Mouse (Mus musculus) cerebellum, adult 2 months (tissue): ENCODE measurements around the gene Hdhd5. TPM values are rescaled to one million over a fixed set of nuclear protein-coding genes. Genes with fewer than 3 reads are reported as not detected.

Experiments
- DNase-seq, 2 experiments: peaks; one replicate each; pipeline ENCODE4 v3.0.0; 2021
- H3K27ac ChIP-seq: fragments of 200-500 bp; 2 replicates; pipeline ENCODE4 v1.5.1; 2012; ENCODE audit warnings: low read length, control low read depth, inconsistent platforms; ENCODE audit not compliant: insufficient read depth
- H3K27me3 ChIP-seq: fragments of 200-500 bp; 2 replicates; pipeline ENCODE4 v1.6.1; 2012; ENCODE audit warnings: inconsistent platforms, mild to moderate bottlenecking, low read length, moderate library complexity; ENCODE audit not compliant: control insufficient read depth, insufficient read depth
- H3K4me1 ChIP-seq: fragments of 200-500 bp; 2 replicates; pipeline ENCODE4 v1.6.1; 2011; ENCODE audit warnings: low read length; ENCODE audit not compliant: control insufficient read depth, insufficient read depth
- H3K4me3 ChIP-seq: fragments of 200-500 bp; replicated peaks from 2 replicates; pipeline ENCODE3; 2011; ENCODE audit warnings: mild to moderate bottlenecking, low read depth, low read length, control low read depth; ENCODE audit not compliant: insufficient read depth
- CTCF ChIP-seq: fragments of 200-500 bp; IDR thresholded peaks from 2 replicates; pipeline ENCODE4 v1.5.1; 2011; ENCODE audit warnings: low read depth, mild to moderate bottlenecking, control low read depth, low read length, moderate library complexity, borderline replicate concordance; ENCODE audit not compliant: insufficient read depth
- POLR2A ChIP-seq: fragments of 200-500 bp; IDR thresholded peaks from 2 replicates; pipeline ENCODE4 v1.6.1; 2011; ENCODE audit warnings: low read length, control low read depth, borderline replicate concordance; ENCODE audit not compliant: insufficient read depth
- WGBS: fragments of 180-500 bp; shearing (Covaris S2); methylation state at CpG from one replicate; pipeline ENCODE4 v1.1.7; 2018; 5-methylcytosine and 5-hydroxymethylcytosine counted together
- polyA plus RNA-seq: library from polyadenylated mRNA; depleted of rRNA; stranded (reverse); fragments of >200 nt; gene quantifications from 2 replicates; pipeline ENCODE4 v1.2.3, GENCODE M21; 2012

Hdhd5 gene
- polyA plus RNA-seq, 1 experiment, result 45.7 TPM

DNA sequence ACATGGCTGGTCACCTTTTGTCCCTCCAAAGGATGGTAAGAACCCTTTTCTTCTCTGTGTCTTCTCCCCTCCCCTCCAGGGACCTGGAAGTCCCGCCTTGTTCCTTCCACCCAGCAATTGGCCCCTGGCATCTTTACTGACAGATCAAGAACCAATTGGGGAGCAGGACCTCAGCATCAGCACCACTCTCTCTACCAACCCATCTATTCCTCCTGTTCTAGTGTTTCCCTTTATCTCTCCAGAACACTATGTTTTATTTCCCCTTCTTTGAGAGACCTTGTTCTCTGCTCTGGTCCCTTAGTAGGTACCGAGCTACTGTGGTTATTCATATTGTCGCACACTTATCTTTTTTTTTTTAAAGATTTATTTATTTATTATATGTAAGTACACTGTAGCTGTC is 15.2 kb upstream of the Hdhd5 start:
- no peak for DNase-seq
- Histone ChIP-seq H3K4me1 (no peaks in the 10 kb centered on the region), H3K4me3 (no peak overlapping the region), H3K27me3 (no peaks in the 10 kb centered on the region; the same call in 1 of the 2 replicates), H3K27ac (no peak overlapping the region)
- 93% methylated on average over 3 of the region's 3 CpGs for WGBS
- no peak for TF ChIP-seq POLR2A
- TF ChIP-seq CTCF, result no peak

DNA sequence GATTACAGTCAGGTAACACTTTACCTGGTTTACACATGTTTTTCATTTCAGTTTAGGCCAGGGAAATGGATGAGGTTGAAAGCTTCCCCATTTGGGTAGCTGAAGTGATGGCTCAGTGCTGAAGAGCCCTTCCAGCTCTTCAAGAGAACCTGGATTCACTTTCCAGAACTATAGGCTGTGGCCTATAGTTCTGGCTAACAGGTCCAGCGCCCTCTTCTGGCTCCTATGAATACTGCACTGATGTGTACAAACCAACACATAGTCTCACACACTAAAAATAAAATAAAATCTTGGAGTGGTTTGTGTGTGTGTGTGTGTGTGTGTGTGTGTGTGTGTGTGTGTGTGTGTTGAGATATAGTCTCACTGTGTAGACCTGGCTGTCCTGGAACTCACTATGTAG is 10.9 kb upstream of the Hdhd5 start:
- 9% methylated on average over 1 of the region's 1 CpGs for WGBS
- no peaks in the 10 kb centered on the region; the same call in 1 of the 2 replicates for H3K27me3 ChIP-seq
- DNase-seq, result no peak
- no peak overlapping the region for H3K27ac ChIP-seq
- no peak overlapping the region for H3K4me3 ChIP-seq
- no peak for TF ChIP-seq POLR2A
- TF ChIP-seq CTCF, result no peak
- H3K4me1 ChIP-seq, result peaks cover 4% of the 10 kb centered on the region

DNA sequence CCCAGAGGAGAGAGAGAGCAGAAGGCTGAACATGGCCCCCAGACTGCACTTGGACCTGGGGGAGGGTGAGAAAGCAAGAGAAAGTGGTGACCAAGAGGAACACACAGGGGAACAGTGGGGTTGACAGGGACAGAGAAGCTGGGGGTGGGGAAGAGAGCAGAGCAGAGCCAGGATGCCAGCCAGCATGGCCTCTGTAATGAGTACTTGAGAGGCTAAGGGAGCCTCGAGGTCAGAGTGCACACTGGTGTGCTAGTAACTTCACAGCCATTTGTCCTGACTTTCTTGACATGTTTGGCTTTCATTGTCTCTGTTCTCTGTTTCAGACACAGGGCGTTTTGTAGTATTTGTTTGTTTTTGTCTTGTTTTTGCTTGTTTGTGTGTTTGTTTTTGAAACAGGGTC is 10.3 kb upstream of the Hdhd5 start:
- Histone ChIP-seq H3K4me3 (no peak overlapping the region), H3K27me3 (no peaks in the 10 kb centered on the region; the same call in 1 of the 2 replicates), H3K27ac (no peak overlapping the region), H3K4me1 (peaks cover 4% of the 10 kb centered on the region)
- 57% methylated on average over 2 of the region's 2 CpGs for WGBS
- TF ChIP-seq POLR2A (no peak), CTCF (no peak)
- no peak for DNase-seq

DNA sequence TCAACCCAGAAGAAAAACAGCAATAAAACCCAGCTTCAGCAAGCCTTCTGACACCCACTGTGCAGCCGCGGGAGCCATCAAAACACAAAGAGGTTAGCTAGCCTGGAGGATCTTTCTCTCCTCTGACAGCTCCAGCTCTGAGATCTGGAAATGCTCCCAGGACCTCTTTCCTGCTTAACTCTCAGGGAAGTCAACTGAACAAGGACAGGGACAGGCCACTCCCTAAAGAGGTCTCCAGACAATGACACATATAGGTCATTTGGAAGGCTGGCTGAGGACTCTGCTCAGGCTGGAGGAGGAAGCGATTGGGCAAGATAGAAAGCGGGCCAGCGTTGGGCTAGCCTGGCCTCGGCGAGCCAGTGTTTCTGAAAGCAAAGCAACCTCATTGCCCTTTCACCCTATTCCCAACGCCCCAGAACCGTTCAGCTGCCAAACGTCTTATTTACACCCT is 8.7 kb upstream of the Hdhd5 start:
- peaks cover 4% of the 10 kb centered on the region for H3K4me1 ChIP-seq
- TF ChIP-seq POLR2A (no peak), CTCF (no peak)
- peak; percentile 15 to 22 for DNase-seq
- no peaks in the 10 kb centered on the region; the same call in 1 of the 2 replicates for H3K27me3 ChIP-seq
- no peak overlapping the region for H3K4me3 ChIP-seq
- no peak overlapping the region for H3K27ac ChIP-seq
- 58% methylated on average over 10 of the region's 10 CpGs for WGBS

DNA sequence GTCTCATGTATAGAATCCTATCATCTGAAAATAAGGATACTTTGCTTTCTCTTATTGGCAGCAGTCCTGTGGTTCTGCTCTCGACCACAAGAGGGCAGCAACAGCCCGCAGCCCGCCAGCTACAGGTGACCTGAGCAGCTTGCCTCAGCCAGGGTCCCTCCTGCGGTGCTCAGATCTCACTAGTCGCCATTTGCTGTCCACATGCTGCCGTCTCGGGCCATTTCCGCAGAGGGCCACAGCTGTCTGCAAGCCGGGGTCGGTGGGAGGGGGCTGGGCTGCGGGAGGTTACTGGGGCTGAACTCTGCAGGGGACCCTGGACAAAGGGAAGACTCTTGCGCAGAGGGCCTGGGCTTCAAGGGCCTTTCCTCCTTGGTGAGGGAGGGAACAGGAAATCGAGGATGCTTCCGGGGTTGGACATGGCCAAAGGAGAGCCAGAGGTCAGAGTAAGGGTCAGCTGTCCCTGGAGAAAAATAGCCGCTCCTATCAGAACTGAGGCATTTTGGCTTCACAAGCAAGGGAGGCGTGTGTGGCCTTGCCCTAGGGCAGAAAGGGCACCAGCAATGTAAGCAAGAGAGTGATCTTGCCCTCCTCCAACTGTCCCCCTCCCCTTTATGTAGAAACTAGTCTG is 8.1 kb upstream of the Hdhd5 start:
- H3K27me3 ChIP-seq, result no peaks in the 10 kb centered on the region; the same call in 1 of the 2 replicates
- no peak overlapping the region for H3K27ac ChIP-seq

DNA sequence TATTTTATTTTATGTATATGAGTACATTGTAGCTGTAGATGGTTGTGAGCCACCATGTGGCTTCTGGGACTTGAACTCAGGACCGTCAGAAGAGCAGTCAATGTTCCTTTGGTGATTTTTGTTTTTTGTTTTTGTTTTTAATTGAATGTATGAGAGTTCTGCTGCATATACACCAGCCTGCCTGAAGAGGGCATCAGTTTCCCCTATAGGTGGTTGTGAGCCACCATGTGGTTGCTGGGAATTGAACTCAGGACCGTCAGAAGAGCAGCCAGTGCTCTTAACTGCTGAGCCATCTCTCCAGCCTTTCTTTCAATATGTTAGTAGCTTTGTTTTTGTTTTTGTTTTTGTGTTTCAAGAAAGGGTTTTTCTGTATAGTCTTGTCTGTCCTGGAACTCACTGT is 5.2 kb upstream of the Hdhd5 start:
- no peak for DNase-seq
- TF ChIP-seq POLR2A (no peak), CTCF (no peak)
- 77% methylated on average over 2 of the region's 2 CpGs for WGBS
- Histone ChIP-seq H3K4me3 (no peak overlapping the region), H3K27me3 (no peaks in the 10 kb centered on the region), H3K4me1 (peaks cover 4% of the 10 kb centered on the region), H3K27ac (no peak overlapping the region)

More for the DNA sequence above, 8.1 kb upstream of the Hdhd5 start:
- TF ChIP-seq CTCF (peak; percentile 97), POLR2A (no peak)
- peak; percentile 78 to 82 for DNase-seq
- WGBS, result 11% methylated on average over 16 of the region's 16 CpGs
- H3K4me1 ChIP-seq, result peaks cover 4% of the 10 kb centered on the region
- H3K4me3 ChIP-seq, result peak overlapping the region; percentile 42

DNA sequence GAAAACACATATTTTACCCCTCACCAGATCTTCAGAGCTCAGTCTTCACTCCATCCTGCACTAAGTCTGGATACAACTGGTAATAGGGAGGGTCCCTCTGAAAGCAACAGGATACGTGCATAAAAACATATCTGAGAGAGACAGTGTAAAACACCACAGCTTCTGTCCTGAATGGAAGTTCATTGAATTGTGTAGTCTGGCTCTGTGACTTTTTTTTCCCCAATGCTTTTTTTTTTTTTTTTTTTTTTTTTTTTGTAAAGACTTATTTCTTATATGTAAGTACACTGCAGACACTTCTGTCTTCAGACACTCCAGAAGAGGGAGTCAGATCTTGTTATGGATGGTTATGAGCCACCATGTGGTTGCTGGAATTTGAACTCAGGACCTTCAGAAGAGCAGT is 1.5 kb upstream of the Hdhd5 start:
- Histone ChIP-seq H3K27ac (no peak overlapping the region), H3K4me3 (no peak overlapping the region), H3K27me3 (no peaks in the 10 kb centered on the region), H3K4me1 (peaks cover 8% of the 10 kb centered on the region)
- WGBS, result 90% methylated on average over 1 of the region's 1 CpGs
- no peak for DNase-seq
- TF ChIP-seq POLR2A, result no peak
- TF ChIP-seq CTCF, result no peak

DNA sequence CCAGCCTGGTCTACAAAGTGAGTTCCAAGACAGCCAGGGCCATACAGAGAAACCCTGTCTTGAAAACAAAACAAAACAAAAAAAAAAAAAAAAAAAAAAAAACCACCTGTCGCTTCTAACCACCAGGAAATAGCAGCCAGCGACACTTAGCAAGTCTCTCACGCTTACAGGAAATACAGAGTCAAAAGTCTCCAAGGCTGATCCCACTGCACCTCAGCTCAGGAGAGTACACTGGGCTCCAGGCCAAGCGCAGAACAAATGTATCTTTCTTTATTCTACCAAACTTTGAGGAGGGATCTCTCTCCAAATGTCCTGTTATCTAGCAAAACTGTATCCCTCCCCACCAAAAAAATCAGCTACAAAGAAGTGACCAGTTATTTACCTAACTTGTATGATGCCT is 2.0 kb downstream of the Hdhd5 start:
- TF ChIP-seq CTCF, result no peak
- TF ChIP-seq POLR2A, result no peak
- no peaks in the 10 kb centered on the region for H3K27me3 ChIP-seq
- 72% methylated on average over 4 of the region's 4 CpGs for WGBS
- no peak for DNase-seq
- H3K27ac ChIP-seq, result no peak overlapping the region
- H3K4me3 ChIP-seq, result no peak overlapping the region
- peaks cover 8% of the 10 kb centered on the region for H3K4me1 ChIP-seq

DNA sequence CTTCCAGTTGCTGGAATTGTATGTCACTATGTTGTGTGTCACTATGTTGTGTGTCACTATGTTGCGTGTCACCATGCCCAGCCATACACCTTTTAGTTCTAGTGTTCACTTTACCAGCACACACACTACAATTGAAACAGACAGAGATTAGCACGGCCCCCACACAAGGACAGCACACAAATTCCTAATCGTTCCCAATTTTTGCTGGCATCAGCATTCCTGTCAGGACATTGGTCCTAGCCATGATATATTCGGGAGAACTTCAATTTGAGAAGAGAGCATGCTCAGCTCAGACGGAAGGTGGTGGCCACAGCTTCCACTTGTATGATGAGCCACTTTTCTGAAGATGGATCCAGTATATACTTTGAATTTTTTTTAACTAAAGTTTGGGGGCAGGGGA is 6.3 kb downstream of the Hdhd5 start:
- TF ChIP-seq POLR2A, result no peak
- TF ChIP-seq CTCF, result no peak
- DNase-seq, result no peak
- no peaks in the 10 kb centered on the region for H3K27me3 ChIP-seq
- no peak overlapping the region for H3K4me3 ChIP-seq
- no peak overlapping the region for H3K27ac ChIP-seq
- 87% methylated on average over 5 of the region's 5 CpGs for WGBS
- peaks cover 8% of the 10 kb centered on the region for H3K4me1 ChIP-seq
